Mouse (Mus musculus): ENCODE results near the gene Golm1. TPM values are rescaled to one million over a fixed set of nuclear protein-coding genes. Genes with fewer than 3 reads are reported as not detected.

Golm1 gene
- total and polyA plus RNA-seq, 3 experiments = 6.5 to 16.2 (median 11.4) TPM

DNA sequence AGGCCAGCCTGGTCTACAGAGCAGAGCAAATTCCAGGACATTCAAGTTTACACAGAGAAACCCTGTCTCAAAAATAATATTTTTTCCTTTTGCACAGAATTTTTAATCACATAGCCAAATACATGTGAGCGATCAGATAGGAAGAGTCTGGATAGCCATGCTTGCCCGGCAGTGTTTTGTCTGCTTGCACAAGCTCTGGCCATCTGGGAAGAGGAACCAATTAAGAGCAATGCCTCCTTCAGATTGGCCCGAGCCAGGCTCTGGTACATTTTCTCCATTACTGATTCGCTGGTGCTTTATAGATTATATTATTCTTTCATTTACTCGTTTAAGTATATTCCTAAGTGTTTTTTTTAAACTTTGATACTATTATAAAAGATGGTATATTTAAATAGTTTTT lies 7.8 kb downstream of the Golm1 start:
- 0 out of 2 replicates have a peak, but pooled peaks cover 2% of the 10 kb centered on the region for H3K36me3 ChIP-seq (ENCODE audit: control insufficient read depth, insufficient read depth, low read length)
- H3K4me3 ChIP-seq = no peak overlapping the region
- TF ChIP-seq CTCF (IDR thresholded peaks at IDR 0.05) (no peak), EP300 (IDR thresholded peaks at IDR 0.05; ENCODE audit: insufficient read depth, low read depth, low read length) (no peak), POLR2A (IDR thresholded peaks at IDR 0.05; ENCODE audit: insufficient read depth, low read depth, low read length) (no peak)
- H3K9ac ChIP-seq (ENCODE audit: low read depth, low read length) = no peak overlapping the region
- H3K27ac ChIP-seq = no peak overlapping the region
- no peak for DNase-seq
- WGBS = 85% methylated on average over 5 of the region's 5 CpGs
- no peaks in the 10 kb centered on the region for H3K79me2 ChIP-seq (replicated peaks; ENCODE audit: control insufficient read depth, insufficient read depth, low read length)
- H3K4me1 ChIP-seq (ENCODE audit: control insufficient read depth, insufficient read depth, low read length) = peaks cover 3% of the 10 kb centered on the region
- intact Hi-C loops (cut with DNase I) = no loop called here
- H3K27me3 ChIP-seq (ENCODE audit: control insufficient read depth, insufficient read depth, low read length) = no peaks in the 10 kb centered on the region

DNA sequence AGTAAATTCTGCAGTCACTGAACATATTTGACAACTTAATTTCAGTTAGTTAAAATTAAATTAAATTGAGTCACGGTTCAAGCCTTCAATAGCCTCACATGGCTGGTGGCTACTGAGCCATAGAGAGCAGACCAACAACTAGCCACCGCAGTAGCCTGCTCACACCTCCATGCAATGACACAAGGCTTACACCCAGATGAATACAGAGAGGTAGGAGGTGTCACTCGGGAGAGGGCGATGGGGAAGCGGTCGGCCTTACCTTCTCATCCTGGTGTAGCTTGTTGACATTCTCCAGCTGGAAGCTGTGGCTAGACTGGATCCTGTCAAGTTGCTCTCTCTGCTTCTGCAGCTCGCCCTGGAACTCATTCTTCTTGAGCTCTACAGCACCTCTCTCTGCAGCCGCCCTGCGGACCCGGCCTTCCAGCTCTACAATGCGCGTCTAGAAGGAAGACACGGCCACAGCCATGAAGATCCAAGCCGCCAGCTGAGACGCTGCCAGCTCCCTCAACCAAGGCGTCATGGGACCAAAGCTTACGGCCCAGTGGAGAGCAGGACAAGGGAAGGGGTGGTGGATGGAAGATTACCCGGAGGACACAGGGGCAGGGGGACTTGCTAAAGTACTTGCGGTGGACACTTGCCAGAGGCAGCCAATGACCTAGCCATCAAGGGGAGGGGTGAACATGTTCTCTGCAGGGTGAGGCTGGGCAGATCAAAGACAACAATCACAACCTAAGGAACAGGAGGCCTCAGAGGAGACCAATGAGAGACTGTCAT lies 11.5 kb downstream of the Golm1 start:
- DNase-seq = no peak
- no peaks in the 10 kb centered on the region for H3K27me3 ChIP-seq (ENCODE audit: control insufficient read depth, insufficient read depth, low read length)
- H3K36me3 ChIP-seq (ENCODE audit: control insufficient read depth, insufficient read depth, low read length) = 0 out of 2 replicates have a peak, but pooled peaks cover 2% of the 10 kb centered on the region
- peaks cover 3% of the 10 kb centered on the region for H3K4me1 ChIP-seq (ENCODE audit: control insufficient read depth, insufficient read depth, low read length)
- no peak overlapping the region for H3K9ac ChIP-seq (ENCODE audit: low read depth, low read length)
- intact Hi-C loops (cut with DNase I) = no loop called here
- H3K79me2 ChIP-seq (replicated peaks; ENCODE audit: control insufficient read depth, insufficient read depth, low read length) = no peaks in the 10 kb centered on the region
- H3K27ac ChIP-seq = no peak overlapping the region
- WGBS = 93% methylated on average over 19 of the region's 19 CpGs
- TF ChIP-seq CTCF (IDR thresholded peaks at IDR 0.05) (no peak), POLR2A (IDR thresholded peaks at IDR 0.05; ENCODE audit: insufficient read depth, low read depth, low read length) (no peak), EP300 (IDR thresholded peaks at IDR 0.05; ENCODE audit: insufficient read depth, low read depth, low read length) (no peak)
- H3K4me3 ChIP-seq = no peak overlapping the region

GRCm38 (mm10) chr13:59661966-59662365 lies 13.6 kb downstream of the Golm1 start:
- 96% methylated on average over 12 of the region's 12 CpGs for WGBS
- Histone ChIP-seq H3K4me3 (no peak overlapping the region), H3K79me2 (replicated peaks; ENCODE audit: control insufficient read depth, insufficient read depth, low read length) (no peaks in the 10 kb centered on the region), H3K9ac (ENCODE audit: low read depth, low read length) (no peak overlapping the region), H3K36me3 (ENCODE audit: control insufficient read depth, insufficient read depth, low read length) (no peaks in the 10 kb centered on the region), H3K27me3 (ENCODE audit: control insufficient read depth, insufficient read depth, low read length) (no peaks in the 10 kb centered on the region), H3K4me1 (ENCODE audit: control insufficient read depth, insufficient read depth, low read length) (peaks cover 1% of the 10 kb centered on the region; the same call in 1 of the 2 replicates), H3K27ac (no peak overlapping the region)
- no peak for TF ChIP-seq POLR2A (IDR thresholded peaks at IDR 0.05; ENCODE audit: insufficient read depth, low read depth, low read length)
- TF ChIP-seq CTCF (IDR thresholded peaks at IDR 0.05) = no peak
- TF ChIP-seq EP300 (IDR thresholded peaks at IDR 0.05; ENCODE audit: insufficient read depth, low read depth, low read length) = no peak
- no peak for DNase-seq
- intact Hi-C loops (cut with DNase I) = no loop called here

DNA sequence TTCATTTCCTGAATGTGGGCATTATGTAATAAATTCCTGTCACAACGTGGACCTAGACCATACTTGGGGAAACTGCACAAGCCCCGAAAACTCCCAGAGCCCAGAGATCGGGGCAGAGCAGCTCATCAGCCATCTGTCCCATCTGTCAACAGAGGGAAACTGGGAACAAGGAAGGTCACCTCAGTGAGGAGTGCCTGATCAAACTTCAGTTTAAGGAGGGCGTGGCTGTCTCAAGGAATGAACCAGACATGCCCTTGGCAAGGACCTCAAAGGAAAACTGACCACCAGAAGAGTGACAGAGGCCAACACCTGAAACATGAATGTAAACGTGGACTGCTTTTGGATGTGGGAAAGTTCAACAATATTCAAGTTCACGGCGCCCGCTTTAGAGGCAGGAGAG lies 14.2 kb downstream of the Golm1 start:
- Histone ChIP-seq H3K27me3 (ENCODE audit: control insufficient read depth, insufficient read depth, low read length) (no peaks in the 10 kb centered on the region), H3K79me2 (replicated peaks; ENCODE audit: control insufficient read depth, insufficient read depth, low read length) (no peaks in the 10 kb centered on the region), H3K27ac (no peak overlapping the region), H3K4me1 (ENCODE audit: control insufficient read depth, insufficient read depth, low read length) (peaks cover 4% of the 10 kb centered on the region), H3K36me3 (ENCODE audit: control insufficient read depth, insufficient read depth, low read length) (no peaks in the 10 kb centered on the region), H3K4me3 (no peak overlapping the region), H3K9ac (ENCODE audit: low read depth, low read length) (no peak overlapping the region)
- DNase-seq = no peak
- TF ChIP-seq POLR2A (IDR thresholded peaks at IDR 0.05; ENCODE audit: insufficient read depth, low read depth, low read length) (no peak), CTCF (IDR thresholded peaks at IDR 0.05) (no peak), EP300 (IDR thresholded peaks at IDR 0.05; ENCODE audit: insufficient read depth, low read depth, low read length) (no peak)
- WGBS = 87% methylated on average over 8 of the region's 8 CpGs
- intact Hi-C loops (cut with DNase I) = no loop called here

DNA sequence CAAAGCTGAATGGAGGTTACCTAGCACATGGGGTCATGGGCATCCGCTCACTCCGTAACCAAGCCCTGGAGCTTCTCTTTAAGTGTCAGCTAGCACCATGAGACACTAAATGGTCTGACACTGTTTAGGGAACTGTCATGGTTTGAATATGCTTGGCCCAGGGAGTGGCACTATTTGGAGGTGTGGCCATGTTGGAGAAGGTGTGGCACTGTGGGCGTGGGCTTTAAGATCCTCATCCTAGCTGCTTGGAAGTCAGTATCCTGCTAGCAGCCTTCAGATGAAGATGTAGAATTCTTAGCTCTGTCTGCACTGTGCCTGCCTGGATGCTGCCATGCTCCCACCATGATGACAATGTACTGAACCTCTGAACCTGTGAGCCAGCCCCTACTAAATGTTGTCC lies 15.2 kb downstream of the Golm1 start:
- H3K4me3 ChIP-seq = no peak overlapping the region
- peaks cover 6% of the 10 kb centered on the region for H3K4me1 ChIP-seq (ENCODE audit: control insufficient read depth, insufficient read depth, low read length)
- H3K79me2 ChIP-seq (replicated peaks; ENCODE audit: control insufficient read depth, insufficient read depth, low read length) = no peaks in the 10 kb centered on the region
- intact Hi-C loops (cut with DNase I) = no loop called here
- 100% methylated on average over 3 of the region's 3 CpGs for WGBS
- no peaks in the 10 kb centered on the region for H3K36me3 ChIP-seq (ENCODE audit: control insufficient read depth, insufficient read depth, low read length)
- TF ChIP-seq EP300 (IDR thresholded peaks at IDR 0.05; ENCODE audit: insufficient read depth, low read depth, low read length) (no peak), CTCF (IDR thresholded peaks at IDR 0.05) (no peak), POLR2A (IDR thresholded peaks at IDR 0.05; ENCODE audit: insufficient read depth, low read depth, low read length) (no peak)
- no peak for DNase-seq
- H3K27me3 ChIP-seq (ENCODE audit: control insufficient read depth, insufficient read depth, low read length) = no peaks in the 10 kb centered on the region
- H3K27ac ChIP-seq = no peak overlapping the region
- H3K9ac ChIP-seq (ENCODE audit: low read depth, low read length) = no peak overlapping the region

DNA sequence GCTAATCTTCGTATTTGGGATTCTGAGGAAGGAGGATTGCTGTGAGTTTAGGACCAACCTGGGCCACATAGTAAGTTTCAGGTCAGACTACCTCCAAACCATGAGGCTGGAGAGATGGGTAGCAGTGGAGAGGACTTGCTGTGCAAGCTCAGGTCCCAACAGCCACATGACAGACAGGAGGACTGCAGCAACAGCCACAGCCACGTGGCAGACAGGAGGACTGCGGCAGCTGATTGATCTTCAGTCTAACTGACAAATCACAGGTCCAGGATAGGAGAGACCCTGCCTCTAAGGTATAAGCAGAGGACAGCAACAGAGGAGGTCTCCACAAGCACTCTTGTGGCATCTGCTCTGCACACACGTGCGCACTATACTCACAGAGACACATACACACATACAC lies 17.8 kb downstream of the Golm1 start:
- Histone ChIP-seq H3K27ac (peak overlapping the region; percentile 43; the same call in 1 of the 2 replicates), H3K79me2 (replicated peaks; ENCODE audit: control insufficient read depth, insufficient read depth, low read length) (no peaks in the 10 kb centered on the region), H3K4me1 (ENCODE audit: control insufficient read depth, insufficient read depth, low read length) (peaks cover 6% of the 10 kb centered on the region), H3K4me3 (no peak overlapping the region), H3K27me3 (ENCODE audit: control insufficient read depth, insufficient read depth, low read length) (no peaks in the 10 kb centered on the region), H3K36me3 (ENCODE audit: control insufficient read depth, insufficient read depth, low read length) (no peaks in the 10 kb centered on the region), H3K9ac (ENCODE audit: low read depth, low read length) (no peak overlapping the region)
- DNase-seq = no peak
- WGBS = 86% methylated on average over 5 of the region's 5 CpGs
- no peak for TF ChIP-seq POLR2A (IDR thresholded peaks at IDR 0.05; ENCODE audit: insufficient read depth, low read depth, low read length)
- no peak for TF ChIP-seq CTCF (IDR thresholded peaks at IDR 0.05)
- intact Hi-C loops (cut with DNase I) = no loop called here
